Mouse (Mus musculus): Measurements from ENCODE around the gene Pld2.

The Pld2 gene

GRCm38 (mm10) chr11:70583022-70583714, 43.3 kb downstream of the Pld2 start:
- no peak for TF ChIP-seq GATA4 (IDR thresholded peaks at IDR 0.05; ENCODE audit: insufficient replicate concordance, low read length)

- no peak for TF ChIP-seq GATA4 (IDR thresholded peaks at IDR 0.05; ENCODE audit: insufficient replicate concordance, low read length)
Observed at GRCm38 (mm10) chr11:70583775-70584174, 43.9 kb downstream of the Pld2 start.

GRCm38 (mm10) chr11:70585457-70585856, 45.6 kb downstream of the Pld2 start:
- TF ChIP-seq GATA4 (IDR thresholded peaks at IDR 0.05; ENCODE audit: insufficient replicate concordance, low read length) = no peak

- no peak for TF ChIP-seq GATA4 (IDR thresholded peaks at IDR 0.05; ENCODE audit: insufficient replicate concordance, low read length)
Observed at GRCm38 (mm10) chr11:70586261-70586660, 46.4 kb downstream of the Pld2 start.

- TF ChIP-seq GATA4 (IDR thresholded peaks at IDR 0.05; ENCODE audit: insufficient replicate concordance, low read length) = no peak
Observed at GRCm38 (mm10) chr11:70586954-70587353, 47.1 kb downstream of the Pld2 start.

- TF ChIP-seq GATA4 (IDR thresholded peaks at IDR 0.05; ENCODE audit: insufficient replicate concordance, low read length) = no peak
Observed at GRCm38 (mm10) chr11:70591733-70592132, 51.9 kb downstream of the Pld2 start.

GRCm38 (mm10) chr11:70594253-70594989, 54.6 kb downstream of the Pld2 start:
- TF ChIP-seq GATA4 (IDR thresholded peaks at IDR 0.05; ENCODE audit: insufficient replicate concordance, low read length) = peak; percentile 9; the same call in 1 of the 2 replicates

- TF ChIP-seq GATA4 (IDR thresholded peaks at IDR 0.05; ENCODE audit: insufficient replicate concordance, low read length) = no peak; the same call in 1 of the 2 replicates
Observed at GRCm38 (mm10) chr11:70595638-70596037, 55.8 kb downstream of the Pld2 start.

GRCm38 (mm10) chr11:70596094-70596493, 56.2 kb downstream of the Pld2 start:
- no peak for TF ChIP-seq GATA4 (IDR thresholded peaks at IDR 0.05; ENCODE audit: insufficient replicate concordance, low read length)

GRCm38 (mm10) chr11:70597301-70597700, 57.4 kb downstream of the Pld2 start:
- TF ChIP-seq GATA4 (IDR thresholded peaks at IDR 0.05; ENCODE audit: insufficient replicate concordance, low read length) = no peak

GRCm38 (mm10) chr11:70598451-70598953, 58.6 kb downstream of the Pld2 start:
- TF ChIP-seq GATA4 (IDR thresholded peaks at IDR 0.05; ENCODE audit: insufficient replicate concordance, low read length) = no peak

GRCm38 (mm10) chr11:70605024-70605566, 65.2 kb downstream of the Pld2 start:
- TF ChIP-seq GATA4 (IDR thresholded peaks at IDR 0.05; ENCODE audit: insufficient replicate concordance, low read length) = no peak

GRCm38 (mm10) chr11:70606717-70607116, 66.9 kb downstream of the Pld2 start:
- no peak for TF ChIP-seq GATA4 (IDR thresholded peaks at IDR 0.05; ENCODE audit: insufficient replicate concordance, low read length)

GRCm38 (mm10) chr11:70607611-70608010, 67.7 kb downstream of the Pld2 start:
- no peak for TF ChIP-seq GATA4 (IDR thresholded peaks at IDR 0.05; ENCODE audit: insufficient replicate concordance, low read length)
